Mouse (Mus musculus) heart, adult 2 months (tissue): Measurements from ENCODE around the gene Man1c1.

Source experiments
- CTCF ChIP-seq: fragments of 200-600 bp; IDR thresholded peaks from 2 replicates; pipeline ENCODE4 v1.8.1; 2022; ENCODE audit warnings: antibody characterized with exemption, mild to moderate bottlenecking, moderate library complexity
- POLR2A ChIP-seq: fragments of 200-500 bp; IDR thresholded peaks from 2 replicates; pipeline ENCODE4 v1.6.1; 2011; ENCODE audit warnings: mild to moderate bottlenecking, low read depth, low read length, control low read depth; ENCODE audit not compliant: insufficient read depth

DNA sequence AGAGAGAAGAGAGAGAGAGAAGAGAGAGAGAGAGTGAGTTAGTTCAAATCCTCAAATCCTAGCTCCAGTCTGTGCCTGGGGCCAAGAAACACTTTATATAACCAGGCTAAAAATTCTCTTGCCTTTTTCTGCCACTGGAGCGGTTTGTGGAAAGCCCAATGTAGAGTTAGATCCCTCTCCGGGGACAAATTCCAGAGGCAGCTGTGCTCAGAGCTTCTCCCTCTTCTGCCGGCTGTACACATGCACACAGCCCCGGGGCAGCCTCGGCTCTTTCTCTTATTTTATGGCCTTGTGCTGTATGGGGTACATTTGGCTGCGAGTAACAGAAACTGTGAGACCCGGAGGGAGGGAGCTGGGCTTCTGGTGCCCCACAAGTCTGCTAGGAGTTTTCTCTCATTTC lies 32.1 kb upstream of the Man1c1 start:
- no peak for TF ChIP-seq POLR2A
- TF ChIP-seq CTCF: no peak
